Mouse (Mus musculus): ENCODE data around the gene Tmem132b. TPM values are rescaled to one million over a fixed set of nuclear protein-coding genes. Genes with fewer than 3 reads are reported as not detected.

The Tmem132b gene
- total RNA-seq, 2 experiments from 2014 or later = 0.03 to 0.24 TPM

DNA sequence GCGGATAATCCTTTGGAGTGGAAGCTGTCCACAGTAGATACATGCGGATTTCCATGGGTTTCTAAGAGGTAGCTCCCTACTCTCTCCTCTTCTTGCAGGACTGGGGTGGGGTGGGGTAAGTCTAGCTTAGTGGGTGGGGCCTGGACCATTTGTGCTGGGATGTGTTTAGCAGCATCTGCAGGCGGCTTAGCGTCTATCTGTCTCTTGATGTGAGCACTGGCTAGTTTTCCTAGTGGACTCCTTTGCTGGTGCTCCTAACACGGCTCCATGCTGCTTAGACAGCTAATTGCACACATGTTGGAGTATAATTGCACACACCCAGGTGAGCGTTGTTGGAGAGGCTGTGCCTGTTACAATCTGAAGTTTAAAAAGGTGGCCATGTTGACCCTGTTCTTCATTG, 149.3 kb downstream of the Tmem132b start:
- no peak for DNase-seq

GRCm38 (mm10) chr5:125683491-125683890, 151.9 kb downstream of the Tmem132b start:
- no peak for DNase-seq

- no peak for DNase-seq
Measured at GRCm38 (mm10) chr5:125685681-125686331, 154.2 kb downstream of the Tmem132b start.

GRCm38 (mm10) chr5:125692538-125692937, 161.0 kb downstream of the Tmem132b start:
- DNase-seq = no peak

DNA sequence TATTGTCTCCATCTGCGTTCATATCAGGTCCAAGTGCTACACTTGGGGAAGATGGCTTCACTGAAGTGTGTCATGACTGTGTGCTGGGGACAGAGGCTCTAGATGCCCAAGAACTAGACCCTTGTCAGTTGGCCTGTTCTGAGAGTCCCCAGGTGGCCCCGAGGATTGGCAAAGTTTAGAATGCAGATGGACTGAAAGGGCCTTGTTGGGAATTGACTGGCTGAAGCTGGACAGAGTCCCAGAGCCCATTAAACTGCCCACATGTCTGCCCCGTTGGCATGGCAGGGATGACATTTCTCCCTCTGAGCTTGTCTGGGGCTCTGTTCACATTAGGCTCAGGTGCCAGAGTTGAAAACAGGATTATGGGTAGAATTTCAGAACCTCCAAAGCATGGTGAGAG, 167.8 kb downstream of the Tmem132b start:
- DNase-seq = no peak

GRCm38 (mm10) chr5:125700234-125700633, 168.7 kb downstream of the Tmem132b start:
- DNase-seq = no peak

GRCm38 (mm10) chr5:125705379-125705778, 173.8 kb downstream of the Tmem132b start:
- DNase-seq = no peak

DNA sequence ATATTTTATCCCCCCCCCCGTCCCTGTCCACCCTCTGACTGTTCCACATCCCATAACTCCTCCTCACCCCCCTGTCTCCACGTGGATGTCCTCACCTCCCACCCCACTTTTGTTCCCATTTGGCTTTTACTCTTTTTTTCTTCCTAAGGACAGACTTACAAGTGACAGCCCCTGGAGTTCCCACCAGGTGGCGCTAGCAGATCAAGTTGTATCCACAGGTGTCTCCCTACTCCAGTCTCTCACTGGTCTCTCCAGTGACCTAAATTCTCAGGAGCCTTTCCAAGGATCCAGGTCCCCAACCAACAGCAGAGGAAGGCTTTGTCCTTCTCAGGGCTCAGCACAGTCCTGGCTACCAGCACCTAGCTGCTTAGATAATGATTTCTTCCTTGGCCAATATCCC, 177.6 kb downstream of the Tmem132b start:
- no peak for DNase-seq

GRCm38 (mm10) chr5:125726815-125727214, 195.2 kb downstream of the Tmem132b start:
- DNase-seq = no peak

DNA sequence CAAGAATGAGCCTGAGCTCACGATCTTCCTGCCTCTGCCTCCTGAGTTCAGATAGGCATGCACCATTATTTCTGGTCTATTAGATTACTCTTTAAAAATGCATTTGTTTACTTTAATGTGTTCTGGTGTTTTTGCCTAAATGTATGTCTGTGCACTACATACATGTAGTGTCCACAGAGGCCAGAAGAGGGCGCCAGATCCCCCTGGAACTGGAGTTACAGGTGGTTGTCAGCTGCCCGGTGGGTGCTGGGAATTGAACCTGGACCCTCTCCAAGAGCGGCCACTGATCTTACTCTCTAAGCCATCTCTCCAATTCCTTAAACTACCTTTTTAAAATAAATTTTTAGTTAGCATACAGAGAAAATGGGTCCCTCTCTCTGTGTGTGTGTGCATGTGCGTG, 195.9 kb downstream of the Tmem132b start:
- DNase-seq = no peak

- DNase-seq = no peak
Measured at GRCm38 (mm10) chr5:125727936-125728335, 196.4 kb downstream of the Tmem132b start.

DNA sequence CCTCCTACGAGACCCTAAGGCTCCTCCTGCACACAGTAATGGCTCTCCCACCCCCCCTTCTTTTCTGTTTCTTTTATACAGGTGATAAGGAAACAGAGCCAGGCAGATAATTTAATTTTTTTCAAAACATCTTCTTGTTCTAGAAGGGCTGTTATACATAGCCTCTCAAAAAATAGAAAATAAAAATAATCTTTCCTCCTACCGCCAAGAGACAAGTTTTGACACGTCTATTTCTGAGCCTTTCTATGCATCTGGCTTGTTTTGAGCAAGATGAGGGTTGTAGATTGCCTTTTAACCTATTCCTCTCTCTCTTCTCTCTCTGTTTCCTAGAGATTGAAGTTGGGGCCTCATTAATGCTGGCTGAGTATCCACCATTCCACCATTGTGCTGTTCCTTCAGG, 196.9 kb downstream of the Tmem132b start:
- no peak for DNase-seq

DNA sequence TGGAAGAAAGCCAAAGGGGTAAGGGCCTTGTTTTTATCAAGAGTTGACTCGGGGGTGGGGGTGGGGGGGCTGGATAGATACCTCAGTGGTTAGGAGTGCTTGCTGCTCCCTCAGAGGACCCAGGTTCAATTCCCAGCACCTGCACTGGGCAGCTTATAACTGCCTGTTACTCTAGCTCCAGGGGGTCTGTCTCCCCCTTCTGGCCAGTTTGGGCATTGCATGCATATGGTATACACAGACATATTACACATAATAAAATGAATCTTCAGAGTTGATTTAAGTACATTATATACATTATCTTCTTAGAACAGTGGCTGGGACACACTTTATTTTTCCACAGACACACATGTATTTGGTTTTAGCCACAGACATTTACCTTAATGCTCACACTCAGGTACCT, 202.2 kb downstream of the Tmem132b start:
- DNase-seq = no peak

DNA sequence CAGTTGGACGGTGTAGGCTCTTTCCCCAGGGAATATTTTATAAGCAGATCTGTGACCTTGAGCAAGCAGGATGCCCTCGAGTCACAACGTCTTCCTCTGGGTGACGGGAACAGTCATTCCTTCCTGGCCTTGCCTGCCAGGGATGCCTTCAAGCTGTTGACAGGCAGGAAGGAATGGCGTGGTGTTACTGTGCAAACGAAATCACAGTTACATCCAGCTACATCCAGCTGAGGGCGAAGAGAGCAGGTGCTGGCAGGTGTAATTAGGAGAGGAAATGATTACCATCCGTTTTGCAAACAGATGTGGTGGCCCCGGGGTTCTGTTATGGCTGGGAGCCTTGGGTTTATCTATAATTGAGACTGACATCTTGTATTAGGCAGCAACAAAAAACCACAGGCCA, 205.5 kb downstream of the Tmem132b start:
- no peak for DNase-seq

- DNase-seq = no peak
Measured at GRCm38 (mm10) chr5:125743503-125743902, 211.9 kb downstream of the Tmem132b start.

GRCm38 (mm10) chr5:125745727-125746126, 214.2 kb downstream of the Tmem132b start:
- no peak for DNase-seq

- no peak for DNase-seq
Measured at GRCm38 (mm10) chr5:125751481-125751880, 219.9 kb downstream of the Tmem132b start.

DNA sequence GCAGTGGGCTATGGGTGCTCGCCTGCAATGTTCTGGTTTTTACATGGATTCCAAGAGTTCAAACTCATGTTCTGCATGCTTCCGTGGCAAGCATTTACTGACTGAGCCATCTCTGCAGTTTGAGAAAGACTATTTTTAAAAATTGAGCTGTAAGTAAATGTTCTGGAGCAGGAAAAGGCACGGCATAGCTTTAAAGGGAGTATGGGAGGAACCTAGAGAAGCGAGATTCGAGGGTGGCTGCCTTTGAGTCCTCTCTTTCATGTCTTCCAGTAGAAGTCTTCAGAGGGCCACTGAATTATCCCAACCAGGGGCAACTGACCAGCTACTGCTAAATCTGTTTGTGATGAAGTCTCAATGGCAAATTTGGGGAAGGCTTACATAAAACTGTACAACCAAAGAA, 221.0 kb downstream of the Tmem132b start:
- no peak for DNase-seq

- no peak for DNase-seq
Measured at GRCm38 (mm10) chr5:125756987-125757530, 225.5 kb downstream of the Tmem132b start.

GRCm38 (mm10) chr5:125758506-125758905, 226.9 kb downstream of the Tmem132b start:
- DNase-seq = no peak

DNA sequence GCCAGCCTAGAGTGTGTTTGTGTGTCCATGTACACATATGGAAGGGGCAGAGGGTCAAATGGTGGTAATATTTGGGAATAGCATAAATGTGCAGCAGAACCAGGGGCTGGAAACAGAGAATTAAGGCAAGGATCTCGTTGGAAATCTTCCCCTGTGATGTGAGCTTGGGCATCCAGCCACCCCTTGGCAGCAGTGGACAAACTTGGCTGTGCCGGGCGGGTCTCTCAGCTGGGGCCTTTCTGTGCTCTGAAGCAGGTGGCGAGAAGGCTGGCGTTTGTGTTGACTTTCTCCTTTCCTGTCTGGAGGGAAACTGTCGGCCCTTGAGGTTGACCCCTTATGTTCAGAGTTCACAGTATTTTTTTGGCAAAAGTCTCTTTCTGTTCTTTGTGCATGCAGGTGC, 235.4 kb downstream of the Tmem132b start:
- DNase-seq = no peak

DNA sequence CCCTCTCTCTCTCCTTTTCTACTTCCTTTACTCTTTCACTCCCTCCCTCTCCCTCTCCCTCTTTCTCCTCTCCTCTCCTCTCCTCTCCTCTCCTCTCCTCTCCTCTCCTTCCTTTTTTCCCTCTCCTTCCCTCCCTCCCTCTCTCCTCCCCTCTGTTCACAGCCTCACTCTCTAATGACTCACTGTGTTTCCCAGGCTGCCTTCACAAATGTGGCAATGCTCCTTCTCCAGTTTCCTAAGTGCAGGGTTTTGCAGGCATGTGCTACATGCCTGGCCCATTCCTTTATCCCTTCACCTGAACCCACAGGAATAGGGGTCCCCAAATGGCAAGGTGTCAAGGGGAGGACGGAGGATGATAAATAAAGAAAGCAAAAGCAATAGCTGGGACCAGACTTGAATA, 236.4 kb downstream of the Tmem132b start:
- DNase-seq = no peak

- no peak for DNase-seq
Measured at GRCm38 (mm10) chr5:125772238-125772637, 240.7 kb downstream of the Tmem132b start.

DNA sequence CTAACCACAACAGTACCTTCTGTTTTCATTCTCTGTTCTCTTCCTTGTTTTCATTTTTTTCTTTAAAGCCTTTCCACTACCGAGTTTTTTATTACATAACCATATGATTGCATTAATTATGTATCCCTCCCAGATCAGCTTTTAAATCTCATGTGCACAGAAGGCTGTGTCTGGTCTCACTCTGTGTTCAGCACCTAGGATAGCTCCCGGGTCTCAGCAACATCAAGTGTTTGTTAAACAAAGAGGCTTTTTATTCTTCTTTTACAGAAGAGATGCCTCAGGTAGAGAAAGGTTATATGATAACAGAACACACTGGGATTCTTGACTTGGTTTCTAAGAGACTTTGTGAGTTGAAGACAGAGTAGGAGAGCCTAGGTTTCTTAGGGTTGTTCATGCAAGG, 241.2 kb downstream of the Tmem132b start:
- DNase-seq = no peak
